Mouse (Mus musculus): ENCODE results near the gene Prkcb. TPM values are rescaled to one million over a fixed set of nuclear protein-coding genes. Genes with fewer than 3 reads are reported as not detected.

The Prkcb gene
- polyA plus RNA-seq, 1 experiment from 2014 or later, result 13.3 TPM

DNA sequence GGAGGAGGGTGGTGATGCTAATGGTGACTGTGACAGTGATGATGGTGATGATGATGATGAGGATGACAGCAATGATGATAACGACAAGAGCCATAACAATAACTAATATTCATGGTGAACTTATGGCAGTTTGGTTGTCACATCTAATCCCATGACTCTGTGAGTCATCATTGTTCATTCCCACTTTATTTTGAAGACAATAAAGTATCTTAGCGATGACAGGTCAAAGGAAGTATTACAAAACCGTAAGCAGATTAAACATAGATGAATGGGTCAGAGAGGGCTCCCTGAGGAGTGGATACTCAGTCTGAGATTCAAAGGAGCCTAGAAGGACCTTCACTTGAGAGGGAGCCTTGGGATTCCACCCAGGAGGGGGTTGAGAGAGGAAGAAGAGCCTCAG, 122.3 kb downstream of the Prkcb start:
- Histone ChIP-seq H3K9me3 (replicated peaks; ENCODE audit: control insufficient read depth, low read length) (no peaks in the 10 kb centered on the region), H3K4me1 (ENCODE audit: control insufficient read depth, insufficient read depth, low read length) (no peaks in the 10 kb centered on the region), H3K27ac (ENCODE audit: low read depth, low read length) (no peak overlapping the region), H3K4me2 (no peak overlapping the region), H3K27me3 (ENCODE audit: control insufficient read depth, insufficient read depth, low read length) (no peaks in the 10 kb centered on the region), H3K36me3 (ENCODE audit: control insufficient read depth, insufficient read depth, low read length) (no peaks in the 10 kb centered on the region), H3K4me3 (ENCODE audit: low read depth, low read length) (no peak overlapping the region), H3K9ac (ENCODE audit: low read depth, low read length) (no peak overlapping the region)
- ATAC-seq (replicated peaks; ENCODE audit: insufficient number of reproducible peaks, low FRiP score, low TSS enrichment), result no peak
- WGBS (ENCODE audit: insufficient replicate concordance), result 79% methylated on average over 3 of the region's 3 CpGs

DNA sequence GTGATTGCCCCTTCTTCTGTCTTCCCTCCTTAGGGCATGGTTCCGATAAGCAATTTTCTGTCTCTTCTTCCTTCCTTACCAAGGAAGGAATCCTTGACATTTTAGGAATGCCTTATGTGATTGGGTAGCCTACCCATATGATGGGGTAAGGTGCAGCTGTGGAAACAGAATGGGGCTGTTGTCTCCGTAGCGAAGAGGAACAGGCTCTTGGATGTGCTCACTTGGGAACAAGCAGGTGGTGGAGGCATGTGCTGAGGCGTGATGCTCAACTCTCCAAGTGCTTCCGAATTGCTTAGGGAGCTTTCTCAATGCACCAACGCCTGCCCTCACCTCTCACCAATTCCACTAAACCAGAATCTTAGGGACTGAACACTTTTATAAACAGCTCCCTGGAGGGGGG, 124.7 kb downstream of the Prkcb start:
- Histone ChIP-seq H3K9me3 (replicated peaks; ENCODE audit: control insufficient read depth, low read length) (no peaks in the 10 kb centered on the region), H3K4me1 (ENCODE audit: control insufficient read depth, insufficient read depth, low read length) (no peaks in the 10 kb centered on the region), H3K27me3 (ENCODE audit: control insufficient read depth, insufficient read depth, low read length) (no peaks in the 10 kb centered on the region), H3K4me2 (no peak overlapping the region), H3K27ac (ENCODE audit: low read depth, low read length) (no peak overlapping the region), H3K9ac (ENCODE audit: low read depth, low read length) (no peak overlapping the region), H3K36me3 (ENCODE audit: control insufficient read depth, insufficient read depth, low read length) (no peaks in the 10 kb centered on the region), H3K4me3 (ENCODE audit: low read depth, low read length) (no peak overlapping the region)
- 74% methylated on average over 6 of the region's 6 CpGs for WGBS (ENCODE audit: insufficient replicate concordance)
- no peak for ATAC-seq (replicated peaks; ENCODE audit: insufficient number of reproducible peaks, low FRiP score, low TSS enrichment)

DNA sequence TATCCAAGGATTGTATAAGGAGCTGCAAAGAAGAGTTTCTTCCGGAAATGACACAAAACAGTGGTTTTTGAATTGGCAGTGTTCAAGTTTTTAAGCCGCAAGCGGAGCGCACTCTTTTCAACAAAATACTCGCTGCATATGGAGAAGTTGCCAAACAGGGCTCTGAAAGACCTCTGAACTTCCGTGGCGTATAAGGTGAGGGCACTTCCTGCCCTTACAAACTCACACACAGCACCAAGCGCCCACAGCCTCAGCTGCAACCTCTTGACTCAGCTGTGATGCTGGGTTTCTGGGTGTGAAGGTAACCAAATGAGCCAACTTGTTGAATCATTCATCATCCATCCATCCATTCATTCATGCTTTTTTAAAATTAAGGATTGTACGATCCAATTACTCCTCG, 125.6 kb downstream of the Prkcb start:
- H3K4me3 ChIP-seq (ENCODE audit: low read depth, low read length), result no peak overlapping the region
- ATAC-seq (replicated peaks; ENCODE audit: insufficient number of reproducible peaks, low FRiP score, low TSS enrichment), result no peak
- WGBS (ENCODE audit: insufficient replicate concordance), result 83% methylated on average over 10 of the region's 10 CpGs
- no peaks in the 10 kb centered on the region for H3K4me1 ChIP-seq (ENCODE audit: control insufficient read depth, insufficient read depth, low read length)
- H3K27ac ChIP-seq (ENCODE audit: low read depth, low read length), result no peak overlapping the region
- no peaks in the 10 kb centered on the region for H3K36me3 ChIP-seq (ENCODE audit: control insufficient read depth, insufficient read depth, low read length)
- H3K9me3 ChIP-seq (replicated peaks; ENCODE audit: control insufficient read depth, low read length), result no peaks in the 10 kb centered on the region
- no peaks in the 10 kb centered on the region for H3K27me3 ChIP-seq (ENCODE audit: control insufficient read depth, insufficient read depth, low read length)
- H3K9ac ChIP-seq (ENCODE audit: low read depth, low read length), result no peak overlapping the region
- H3K4me2 ChIP-seq, result no peak overlapping the region

DNA sequence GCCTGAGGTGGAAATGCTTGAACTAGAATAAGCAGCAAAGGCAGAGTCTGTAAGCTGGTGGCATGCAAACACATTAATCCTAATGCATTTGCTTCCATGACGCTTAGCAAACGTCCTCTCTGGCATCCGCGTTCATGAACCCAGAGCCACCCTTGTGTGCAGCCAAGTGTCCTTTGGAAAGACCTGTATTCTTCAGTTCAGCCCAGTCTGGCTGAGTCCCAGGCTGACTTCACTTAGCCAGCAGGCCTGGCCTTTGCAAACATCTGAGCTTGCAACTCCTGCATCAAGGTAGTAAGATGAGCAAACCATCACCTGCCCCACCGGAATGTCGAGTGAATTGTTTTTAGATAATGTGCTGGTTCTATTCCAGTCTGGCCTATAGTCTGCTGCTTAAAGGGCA, 126.1 kb downstream of the Prkcb start:
- Histone ChIP-seq H3K4me1 (ENCODE audit: control insufficient read depth, insufficient read depth, low read length) (no peaks in the 10 kb centered on the region), H3K9ac (ENCODE audit: low read depth, low read length) (no peak overlapping the region), H3K27me3 (ENCODE audit: control insufficient read depth, insufficient read depth, low read length) (no peaks in the 10 kb centered on the region), H3K4me3 (ENCODE audit: low read depth, low read length) (no peak overlapping the region), H3K36me3 (ENCODE audit: control insufficient read depth, insufficient read depth, low read length) (no peaks in the 10 kb centered on the region), H3K4me2 (no peak overlapping the region), H3K9me3 (replicated peaks; ENCODE audit: control insufficient read depth, low read length) (no peaks in the 10 kb centered on the region), H3K27ac (ENCODE audit: low read depth, low read length) (no peak overlapping the region)
- 86% methylated on average over 6 of the region's 6 CpGs for WGBS (ENCODE audit: insufficient replicate concordance)
- ATAC-seq (replicated peaks; ENCODE audit: insufficient number of reproducible peaks, low FRiP score, low TSS enrichment), result no peak

DNA sequence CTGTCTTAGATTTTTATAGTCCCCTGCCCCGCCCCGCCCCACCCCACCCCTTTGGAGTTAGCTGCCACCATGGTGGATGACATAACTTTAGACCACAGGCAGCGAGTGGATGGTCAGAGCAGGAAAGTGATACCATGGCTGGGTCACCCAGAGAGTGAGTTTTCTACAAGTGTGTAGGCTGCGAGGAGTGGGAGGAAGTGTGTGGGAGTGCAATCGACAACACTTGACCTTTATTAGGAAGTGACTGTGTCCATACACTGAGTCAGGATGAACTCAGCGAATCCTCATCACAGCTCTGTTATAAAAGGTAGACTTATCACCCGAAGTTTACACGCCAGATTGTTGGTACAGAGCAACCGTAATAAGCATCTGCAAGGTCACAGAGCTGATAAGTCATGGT, 126.8 kb downstream of the Prkcb start:
- no peaks in the 10 kb centered on the region for H3K27me3 ChIP-seq (ENCODE audit: control insufficient read depth, insufficient read depth, low read length)
- WGBS (ENCODE audit: insufficient replicate concordance), result 72% methylated on average over 9 of the region's 9 CpGs
- no peaks in the 10 kb centered on the region for H3K9me3 ChIP-seq (replicated peaks; ENCODE audit: control insufficient read depth, low read length)
- no peak overlapping the region for H3K4me2 ChIP-seq
- no peak overlapping the region for H3K4me3 ChIP-seq (ENCODE audit: low read depth, low read length)
- H3K27ac ChIP-seq (ENCODE audit: low read depth, low read length), result no peak overlapping the region
- H3K36me3 ChIP-seq (ENCODE audit: control insufficient read depth, insufficient read depth, low read length), result no peaks in the 10 kb centered on the region
- ATAC-seq (replicated peaks; ENCODE audit: insufficient number of reproducible peaks, low FRiP score, low TSS enrichment), result no peak
- H3K9ac ChIP-seq (ENCODE audit: low read depth, low read length), result no peak overlapping the region
- H3K4me1 ChIP-seq (ENCODE audit: control insufficient read depth, insufficient read depth, low read length), result no peaks in the 10 kb centered on the region

DNA sequence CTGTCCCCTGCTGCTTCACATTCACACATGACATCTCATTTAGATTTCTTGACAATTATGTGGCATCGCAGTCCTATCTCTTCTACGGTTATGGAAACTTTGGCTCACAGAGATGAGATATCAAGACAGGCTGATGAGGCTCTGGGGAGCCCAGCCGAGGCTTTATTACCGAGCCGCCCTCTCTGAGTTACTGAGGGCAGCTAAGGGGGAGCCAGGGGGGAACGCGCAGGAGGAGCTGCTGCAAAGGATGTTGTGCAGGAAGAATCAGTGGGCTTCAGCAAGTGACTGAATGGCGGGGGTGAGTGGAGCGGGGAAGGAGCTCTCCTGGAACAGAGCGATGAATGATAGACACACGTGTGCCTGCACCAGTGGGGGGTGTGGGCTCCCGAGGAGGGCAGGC, 127.4 kb downstream of the Prkcb start:
- no peak overlapping the region for H3K9ac ChIP-seq (ENCODE audit: low read depth, low read length)
- 59% methylated on average over 12 of the region's 12 CpGs for WGBS (ENCODE audit: insufficient replicate concordance)

DNA sequence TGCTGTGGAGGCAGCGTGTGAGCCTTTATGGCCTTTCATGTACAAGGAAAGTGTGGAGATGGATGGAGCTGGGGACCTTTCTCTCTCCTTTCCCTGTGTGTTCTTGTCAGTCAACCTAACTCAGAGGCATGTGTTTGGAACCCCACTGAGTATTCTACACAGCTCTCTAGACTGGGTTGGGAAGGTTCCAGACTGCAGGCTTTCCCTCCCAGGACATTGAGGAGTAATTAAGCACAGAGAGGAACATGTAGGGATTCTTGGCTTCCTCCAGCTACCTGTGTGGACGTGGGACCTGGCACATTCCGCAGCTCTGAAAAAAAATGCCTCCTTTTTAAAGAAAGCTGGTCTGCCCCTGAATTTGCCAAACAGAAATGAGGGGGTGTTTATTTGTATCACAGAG, 130.0 kb downstream of the Prkcb start:
- no peaks in the 10 kb centered on the region for H3K27me3 ChIP-seq (ENCODE audit: control insufficient read depth, insufficient read depth, low read length)
- no peak overlapping the region for H3K4me3 ChIP-seq (ENCODE audit: low read depth, low read length)
- ATAC-seq (replicated peaks; ENCODE audit: insufficient number of reproducible peaks, low FRiP score, low TSS enrichment), result no peak
- no peaks in the 10 kb centered on the region for H3K9me3 ChIP-seq (replicated peaks; ENCODE audit: control insufficient read depth, low read length)
- no peak overlapping the region for H3K4me2 ChIP-seq
- WGBS (ENCODE audit: insufficient replicate concordance), result 73% methylated on average over 3 of the region's 3 CpGs
- no peaks in the 10 kb centered on the region for H3K4me1 ChIP-seq (ENCODE audit: control insufficient read depth, insufficient read depth, low read length)
- H3K9ac ChIP-seq (ENCODE audit: low read depth, low read length), result no peak overlapping the region
- H3K36me3 ChIP-seq (ENCODE audit: control insufficient read depth, insufficient read depth, low read length), result no peaks in the 10 kb centered on the region
- H3K27ac ChIP-seq (ENCODE audit: low read depth, low read length), result no peak overlapping the region

More for the DNA sequence above, 127.4 kb downstream of the Prkcb start:
- ATAC-seq (replicated peaks; ENCODE audit: insufficient number of reproducible peaks, low FRiP score, low TSS enrichment), result no peak
- H3K27ac ChIP-seq (ENCODE audit: low read depth, low read length), result no peak overlapping the region
- H3K4me3 ChIP-seq (ENCODE audit: low read depth, low read length), result no peak overlapping the region
- H3K9me3 ChIP-seq (replicated peaks; ENCODE audit: control insufficient read depth, low read length), result no peaks in the 10 kb centered on the region
- no peaks in the 10 kb centered on the region for H3K27me3 ChIP-seq (ENCODE audit: control insufficient read depth, insufficient read depth, low read length)
- H3K36me3 ChIP-seq (ENCODE audit: control insufficient read depth, insufficient read depth, low read length), result no peaks in the 10 kb centered on the region
- no peak overlapping the region for H3K4me2 ChIP-seq
- no peaks in the 10 kb centered on the region for H3K4me1 ChIP-seq (ENCODE audit: control insufficient read depth, insufficient read depth, low read length)

DNA sequence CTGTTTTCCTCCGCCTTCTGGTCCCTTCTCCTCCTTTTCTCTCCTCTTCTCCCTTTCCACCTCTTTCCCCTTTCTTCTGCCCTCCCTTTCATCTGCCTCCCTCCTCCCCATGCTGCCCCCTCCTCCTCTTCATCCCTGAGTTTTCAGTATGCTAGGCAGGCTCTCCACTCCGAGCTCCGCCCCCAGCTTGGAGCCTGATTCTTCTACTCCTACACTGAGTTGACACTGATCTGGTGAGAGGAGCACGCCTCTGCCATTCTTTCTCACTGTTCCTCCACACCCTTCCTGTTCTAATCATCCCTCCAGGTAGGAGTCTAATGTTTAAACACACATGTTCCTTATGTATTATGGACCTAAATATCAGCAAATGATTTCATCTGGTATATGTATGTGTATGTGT, 135.3 kb downstream of the Prkcb start:
- Histone ChIP-seq H3K27me3 (ENCODE audit: control insufficient read depth, insufficient read depth, low read length) (no peaks in the 10 kb centered on the region), H3K36me3 (ENCODE audit: control insufficient read depth, insufficient read depth, low read length) (no peaks in the 10 kb centered on the region), H3K4me1 (ENCODE audit: control insufficient read depth, insufficient read depth, low read length) (no peaks in the 10 kb centered on the region), H3K4me3 (ENCODE audit: low read depth, low read length) (no peak overlapping the region), H3K4me2 (no peak overlapping the region), H3K9ac (ENCODE audit: low read depth, low read length) (no peak overlapping the region), H3K27ac (ENCODE audit: low read depth, low read length) (no peak overlapping the region), H3K9me3 (replicated peaks; ENCODE audit: control insufficient read depth, low read length) (no peaks in the 10 kb centered on the region)
- 55% methylated on average over 4 of the region's 4 CpGs for WGBS (ENCODE audit: insufficient replicate concordance)
- ATAC-seq (replicated peaks; ENCODE audit: insufficient number of reproducible peaks, low FRiP score, low TSS enrichment), result no peak

DNA sequence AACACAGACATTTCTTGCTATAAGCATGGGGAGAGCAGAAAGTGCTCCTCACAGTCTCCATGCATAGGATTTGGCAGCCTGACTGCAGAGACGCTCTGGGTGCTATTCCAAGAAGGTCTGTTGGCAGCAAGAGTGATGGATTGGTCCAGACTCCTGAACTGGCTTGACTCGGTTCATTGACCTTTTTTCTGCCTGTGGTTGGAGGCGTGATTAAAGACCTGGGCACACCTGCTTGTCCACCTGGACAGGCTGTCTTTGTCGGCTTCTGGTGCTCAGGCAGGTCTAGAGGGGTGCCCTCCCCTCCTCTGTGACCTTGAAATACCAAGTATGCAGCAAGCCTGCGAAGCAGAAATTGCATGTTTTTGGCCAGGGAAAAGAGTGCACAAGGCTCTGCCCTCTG, 140.6 kb downstream of the Prkcb start:
- Histone ChIP-seq H3K36me3 (ENCODE audit: control insufficient read depth, insufficient read depth, low read length) (no peaks in the 10 kb centered on the region), H3K4me2 (no peak overlapping the region), H3K4me3 (ENCODE audit: low read depth, low read length) (no peak overlapping the region), H3K9me3 (replicated peaks; ENCODE audit: control insufficient read depth, low read length) (no peaks in the 10 kb centered on the region), H3K27me3 (ENCODE audit: control insufficient read depth, insufficient read depth, low read length) (no peaks in the 10 kb centered on the region), H3K4me1 (ENCODE audit: control insufficient read depth, insufficient read depth, low read length) (no peaks in the 10 kb centered on the region), H3K27ac (ENCODE audit: low read depth, low read length) (no peak overlapping the region), H3K9ac (ENCODE audit: low read depth, low read length) (no peak overlapping the region)
- WGBS (ENCODE audit: insufficient replicate concordance), result 67% methylated on average over 5 of the region's 5 CpGs
- ATAC-seq (replicated peaks; ENCODE audit: insufficient number of reproducible peaks, low FRiP score, low TSS enrichment), result no peak

Data from heart, embryonic 11.5 days (tissue).